Mouse (Mus musculus) inflammation-experienced regulatory T-cells, adult 16 weeks (primary cell): ENCODE measurements around the gene Entpd5. TPM values are rescaled to one million over a fixed set of nuclear protein-coding genes. Genes with fewer than 3 reads are reported as not detected.

Experiments used
- polyA plus RNA-seq: library from polyadenylated mRNA; unstranded; fragments of 100-300 nt; shearing (Covaris generic); gene quantifications from one replicate; pipeline ENCODE4 v1.2.1, GENCODE M21; 2017

The Entpd5 gene
- polyA plus RNA-seq = 61.3 TPM

GRCm38 (mm10) chr12:84408819-84409507 is at the start of gene Entpd5, which contains the start of gene Bbof1:
TSS of gene Entpd5 (minus strand) at chr12:84409029.
TSS of gene Bbof1 (plus strand) at chr12:84409071.

GRCm38 (mm10) chr12:84450718-84451646 is 42.2 kb upstream of the Entpd5 start, which contains the start of the genes Aldh6a1 and Lin52:
TSS of gene Aldh6a1 (minus strand) at chr12:84451004.
TSS of gene Lin52 (plus strand) at chr12:84451422.

DNA sequence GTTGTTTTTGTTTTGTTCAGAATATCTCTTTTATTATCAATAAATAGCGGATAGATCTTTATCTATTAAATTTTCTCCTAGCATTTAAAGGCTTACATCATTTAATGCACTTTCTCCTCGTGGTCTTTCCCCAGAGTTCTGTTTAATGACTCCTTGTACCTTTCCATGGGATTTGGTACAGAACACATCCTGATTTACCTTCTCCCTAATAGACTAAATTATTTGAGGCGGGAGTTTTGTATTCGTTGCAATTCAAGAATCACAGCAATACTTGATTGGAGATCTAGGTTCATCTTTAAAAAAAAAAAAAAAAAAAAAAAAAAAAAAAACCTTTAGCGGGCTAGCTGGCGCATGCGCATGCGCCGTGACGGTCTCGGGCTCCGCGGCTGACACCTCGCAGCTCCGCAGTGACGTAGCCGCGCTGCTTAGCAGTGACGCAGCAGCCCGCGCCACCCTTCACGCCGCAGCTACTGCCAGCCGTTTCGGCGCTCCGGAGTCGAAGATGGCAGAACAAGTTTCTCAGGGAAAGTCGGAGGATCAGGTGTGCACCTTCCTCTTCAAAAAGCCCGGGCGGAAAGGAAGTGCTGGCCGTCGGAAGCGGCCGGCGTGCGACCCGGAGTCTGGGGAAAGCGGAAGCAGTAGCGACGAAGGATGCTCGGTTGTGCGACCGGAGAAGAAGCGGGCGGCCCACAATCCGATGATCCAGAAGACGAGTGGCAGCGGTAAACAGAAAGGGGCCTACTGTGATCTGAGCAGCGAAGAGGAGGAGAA is 8.2 kb upstream of the Entpd5 start, which contains the start of gene Rnf113a2:
TSS of gene Rnf113a2 (plus strand) at position 363 of the 771 bp plus-strand sequence.

GRCm38 (mm10) chr12:84361555-84362489 is 47.0 kb downstream of the Entpd5 start, which contains the start of the genes Coq6 and Fam161b:
TSS of gene Coq6 (plus strand) at chr12:84361657.
TSS of gene Fam161b (minus strand) at chr12:84361833.

Other genes with a start within 250 kb of the Entpd5 start
- gene Elmsan1, start 190.1 kb downstream of the Entpd5 start, polyA plus RNA-seq = 32.9 TPM
- 39.0 TPM for gene Ptgr2, start 123.8 kb downstream of the Entpd5 start, polyA plus RNA-seq
- gene Zfp410, start 92.2 kb downstream of the Entpd5 start, polyA plus RNA-seq = 74.8 TPM
- gene Coq6, start 47.4 kb downstream of the Entpd5 start, polyA plus RNA-seq = 28.1 TPM
- 0.91 TPM for gene Fam161b, start 47.2 kb downstream of the Entpd5 start, polyA plus RNA-seq
- gene Bbof1, start within 50 bp of the Entpd5 start, polyA plus RNA-seq = 0.88 TPM
- gene Rnf113a2, start 8.2 kb upstream of the Entpd5 start, polyA plus RNA-seq = 36.0 TPM
- 27.6 TPM for gene Aldh6a1, start 42.0 kb upstream of the Entpd5 start, polyA plus RNA-seq
- gene Lin52, start 42.4 kb upstream of the Entpd5 start, polyA plus RNA-seq = 25.9 TPM
- not detected for gene Vsx2, start 160.7 kb upstream of the Entpd5 start, polyA plus RNA-seq
- gene Abcd4, start 208.4 kb upstream of the Entpd5 start, polyA plus RNA-seq = 29.4 TPM
- not detected for gene Vrtn, start 232.0 kb upstream of the Entpd5 start, polyA plus RNA-seq